Mouse (Mus musculus): Measurements from ENCODE around the gene Pla2g2e. TPM values are rescaled to one million over a fixed set of nuclear protein-coding genes. Genes with fewer than 3 reads are reported as not detected.

The Pla2g2e gene
- polyA plus RNA-seq (2012; rRNA removed) = 0.39 and 0.97 TPM in 2 replicates

GRCm38 (mm10) chr4:138877731-138878130, at the start of gene Pla2g2e:
Gene Pla2g2e, plus strand, starts transcription at chr4:138877942.

GRCm38 (mm10) chr4:138863344-138863998, 14.3 kb upstream of the Pla2g2e start, which contains the start of gene Pla2g5:
Gene Pla2g5, minus strand, starts transcription at chr4:138863482.

GRCm38 (mm10) chr4:138873864-138874263, 3.9 kb upstream of the Pla2g2e start, which contains the start of gene Gm13030:
Gene Gm13030, minus strand, starts transcription at chr4:138873964.

GRCm38 (mm10) chr4:138913797-138914196, 36.1 kb downstream of the Pla2g2e start, which contains the start of gene Otud3:
Gene Otud3, minus strand, starts transcription at chr4:138913945.

Other genes starting within 250 kb of the Pla2g2e start
- gene Vwa5b1, start 242.1 kb upstream of the Pla2g2e start, polyA plus RNA-seq (2012; rRNA removed) = 0.02 and 0.03 TPM in 2 replicates
- gene Pla2g2c, start 153.2 kb upstream of the Pla2g2e start, polyA plus RNA-seq (2012; rRNA removed) = 0.09 and 0.10 TPM in 2 replicates
- gene Ubxn10, start 140.8 kb upstream of the Pla2g2e start, polyA plus RNA-seq (2012; rRNA removed) = 0.74 and 1.0 TPM in 2 replicates
- gene Pla2g2f, start 120.3 kb upstream of the Pla2g2e start, polyA plus RNA-seq (2012; rRNA removed) = 3.7 and 4.8 TPM in 2 replicates
- 0.33 and 0.44 TPM in 2 replicates for gene Pla2g2d, start 102.2 kb upstream of the Pla2g2e start, polyA plus RNA-seq (2012; rRNA removed)
- 2.3 and 2.5 TPM in 2 replicates for gene Pla2g5, start 14.5 kb upstream of the Pla2g2e start, polyA plus RNA-seq (2012; rRNA removed)
- gene Gm13030, start 4.0 kb upstream of the Pla2g2e start, polyA plus RNA-seq (2012; rRNA removed) = not detected in 2 replicates
- 2.3 and 3.0 TPM in 2 replicates for gene Otud3, start 36.0 kb downstream of the Pla2g2e start, polyA plus RNA-seq (2012; rRNA removed)
- 33.0 and 47.0 TPM in 2 replicates for gene Rnf186, start 89.2 kb downstream of the Pla2g2e start, polyA plus RNA-seq (2012; rRNA removed)
- gene Tmco4, start 94.9 kb downstream of the Pla2g2e start, polyA plus RNA-seq (2012; rRNA removed) = 7.8 and 8.4 TPM in 2 replicates
- not detected in 2 replicates for gene Htr6, start 197.6 kb downstream of the Pla2g2e start, polyA plus RNA-seq (2012; rRNA removed)
- gene Nbl1, start 215.1 kb downstream of the Pla2g2e start, polyA plus RNA-seq (2012; rRNA removed) = 91.6 and 176 TPM in 2 replicates